Mouse (Mus musculus) left cerebral cortex, adult 11 months (tissue): Measurements from ENCODE around the gene Lbx2.

Experiments
- DNase-seq: peaks from one replicate; pipeline ENCODE4 v3.0.0; 2022; ENCODE audit warnings: low spot score

The Lbx2 gene

GRCm38 (mm10) chr6:83111510-83112136 lies 25.5 kb downstream of the Lbx2 start:
- DNase-seq: no peak

- peak; percentile 81 for DNase-seq
Observed at GRCm38 (mm10) chr6:83115011-83115671, 29.0 kb downstream of the Lbx2 start, which contains the start of gene Mogs. Gene Mogs (plus strand): TSS chr6:83115496.

- no peak for DNase-seq
Observed at GRCm38 (mm10) chr6:83115682-83116372, 29.7 kb downstream of the Lbx2 start.

- DNase-seq: no peak
Observed at GRCm38 (mm10) chr6:83116373-83117164, 30.4 kb downstream of the Lbx2 start.

- no peak for DNase-seq
Observed at GRCm38 (mm10) chr6:83117165-83117438, 30.9 kb downstream of the Lbx2 start.

- DNase-seq: no peak
Observed at GRCm38 (mm10) chr6:83117616-83118015, 31.4 kb downstream of the Lbx2 start.

GRCm38 (mm10) chr6:83118369-83118768 lies 32.2 kb downstream of the Lbx2 start:
- no peak for DNase-seq

- DNase-seq: no peak
Observed at GRCm38 (mm10) chr6:83118825-83119733, 32.9 kb downstream of the Lbx2 start.

- no peak for DNase-seq
Observed at GRCm38 (mm10) chr6:83119734-83120051, 33.5 kb downstream of the Lbx2 start.

GRCm38 (mm10) chr6:83120930-83121862 lies 35.0 kb downstream of the Lbx2 start, which contains the start of gene Wbp1:
Gene Wbp1 (minus strand): TSS chr6:83121559.
- peak; percentile 98 for DNase-seq

- no peak for DNase-seq
Observed at GRCm38 (mm10) chr6:83121863-83122710, 35.9 kb downstream of the Lbx2 start.

- no peak for DNase-seq
Observed at GRCm38 (mm10) chr6:83122961-83123360, 36.8 kb downstream of the Lbx2 start.

GRCm38 (mm10) chr6:83124851-83125312 lies 38.7 kb downstream of the Lbx2 start:
- DNase-seq: peak; percentile 88

GRCm38 (mm10) chr6:83125331-83125730 lies 39.2 kb downstream of the Lbx2 start, which contains the start of gene Ino80b:
Gene Ino80b (minus strand): TSS chr6:83125431.
- no peak for DNase-seq

GRCm38 (mm10) chr6:83127419-83127818 lies 41.3 kb downstream of the Lbx2 start:
- DNase-seq: no peak

GRCm38 (mm10) chr6:83131469-83132034 lies 45.4 kb downstream of the Lbx2 start:
- no peak for DNase-seq

GRCm38 (mm10) chr6:83132176-83132919 lies 46.2 kb downstream of the Lbx2 start:
- no peak for DNase-seq

- DNase-seq: no peak
Observed at GRCm38 (mm10) chr6:83134226-83134625, 48.1 kb downstream of the Lbx2 start.
